Mouse (Mus musculus): ENCODE measurements around the gene Spata25. TPM values are rescaled to one million over a fixed set of nuclear protein-coding genes. Genes with fewer than 3 reads are reported as not detected.

The Spata25 gene
- polyA plus RNA-seq, 1 experiment = not detected

DNA sequence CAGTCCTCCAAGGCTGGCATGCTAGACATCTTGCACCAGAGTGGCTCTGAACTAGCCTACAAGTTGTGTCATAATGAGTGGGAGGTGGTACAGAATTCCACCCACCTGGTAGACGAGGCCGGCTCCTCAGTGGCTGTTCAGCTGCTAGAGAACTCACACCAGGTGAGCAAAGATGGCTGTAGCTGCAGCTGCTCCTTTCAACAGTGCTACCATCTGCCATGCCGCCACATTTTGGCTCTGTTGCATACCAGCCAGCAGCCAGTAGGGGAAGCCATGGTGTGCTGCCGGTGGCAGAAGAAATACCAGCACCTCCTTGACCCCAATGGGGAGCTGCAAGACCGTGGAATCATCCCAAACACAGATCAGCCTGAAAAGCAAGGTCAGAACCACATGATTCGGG is 7.3 kb downstream of the Spata25 start:
- TF ChIP-seq GATA1 (IDR thresholded peaks at IDR 0.05; ENCODE audit: low read length) = no peak

- no peak for TF ChIP-seq GATA1 (IDR thresholded peaks at IDR 0.05; ENCODE audit: low read length)
Measured at GRCm38 (mm10) chr2:164817703-164818102, 10.6 kb downstream of the Spata25 start.

GRCm38 (mm10) chr2:164817206-164817605 is 11.1 kb downstream of the Spata25 start:
- TF ChIP-seq GATA1 (IDR thresholded peaks at IDR 0.05; ENCODE audit: low read length) = no peak

- no peak for TF ChIP-seq GATA1 (IDR thresholded peaks at IDR 0.05; ENCODE audit: low read length)
Measured at GRCm38 (mm10) chr2:164815821-164816220, 12.5 kb downstream of the Spata25 start.

DNA sequence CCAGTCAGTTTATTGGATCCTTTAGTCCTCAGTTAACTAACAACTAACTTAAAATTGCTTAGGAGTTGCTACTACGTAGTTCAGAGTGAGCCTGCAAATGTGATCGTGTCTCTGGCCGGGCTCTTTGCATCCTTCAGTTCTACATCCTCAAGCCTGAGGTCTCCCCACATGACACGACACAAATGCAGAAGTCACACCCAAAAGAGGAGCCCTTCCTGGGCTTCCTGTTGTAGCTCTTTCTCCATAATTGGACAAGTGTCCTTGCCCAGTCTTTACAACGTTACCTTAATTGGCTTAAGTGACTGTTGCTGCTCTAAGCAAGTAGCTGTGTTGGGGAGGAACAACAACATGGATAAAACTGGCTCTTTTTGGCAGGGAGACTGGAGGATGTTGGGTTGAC is 13.0 kb downstream of the Spata25 start:
- TF ChIP-seq GATA1 (IDR thresholded peaks at IDR 0.05; ENCODE audit: low read length) = no peak

- TF ChIP-seq GATA1 (IDR thresholded peaks at IDR 0.05; ENCODE audit: low read length) = no peak
Measured at GRCm38 (mm10) chr2:164813557-164813956, 14.8 kb downstream of the Spata25 start.

- no peak for TF ChIP-seq GATA1 (IDR thresholded peaks at IDR 0.05; ENCODE audit: low read length)
Measured at GRCm38 (mm10) chr2:164806614-164807013, 21.7 kb downstream of the Spata25 start.

DNA sequence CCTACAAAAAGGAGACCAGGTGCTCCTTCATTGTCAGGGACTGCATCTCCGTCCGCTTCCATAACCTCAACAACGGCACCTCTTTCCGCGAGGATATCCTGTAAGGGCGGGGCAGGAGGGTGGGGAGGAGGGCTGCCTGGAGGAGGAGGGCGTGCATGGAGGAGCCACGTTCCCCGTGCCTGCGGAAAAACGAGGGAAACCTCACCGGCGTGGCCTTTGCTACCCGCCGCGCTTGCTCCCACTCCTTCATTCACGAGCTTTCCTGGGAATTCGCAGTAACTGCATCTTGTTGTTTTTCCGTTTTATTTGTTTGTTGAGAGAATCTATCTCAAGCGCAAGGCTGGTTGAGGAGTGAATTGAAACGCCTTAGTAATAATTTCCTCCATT is 23.0 kb downstream of the Spata25 start:
- no peak for TF ChIP-seq GATA1 (IDR thresholded peaks at IDR 0.05; ENCODE audit: low read length)

- no peak for TF ChIP-seq GATA1 (IDR thresholded peaks at IDR 0.05; ENCODE audit: low read length)
Measured at GRCm38 (mm10) chr2:164804533-164805331, 23.6 kb downstream of the Spata25 start, which contains the start of the genes Acot8 and Zswim3. Gene Acot8, minus strand, starts transcription at chr2:164804882. Gene Zswim3, plus strand, starts transcription at chr2:164805098.

- TF ChIP-seq GATA1 (IDR thresholded peaks at IDR 0.05; ENCODE audit: low read length) = no peak
Measured at GRCm38 (mm10) chr2:164803921-164804313, 24.4 kb downstream of the Spata25 start.

DNA sequence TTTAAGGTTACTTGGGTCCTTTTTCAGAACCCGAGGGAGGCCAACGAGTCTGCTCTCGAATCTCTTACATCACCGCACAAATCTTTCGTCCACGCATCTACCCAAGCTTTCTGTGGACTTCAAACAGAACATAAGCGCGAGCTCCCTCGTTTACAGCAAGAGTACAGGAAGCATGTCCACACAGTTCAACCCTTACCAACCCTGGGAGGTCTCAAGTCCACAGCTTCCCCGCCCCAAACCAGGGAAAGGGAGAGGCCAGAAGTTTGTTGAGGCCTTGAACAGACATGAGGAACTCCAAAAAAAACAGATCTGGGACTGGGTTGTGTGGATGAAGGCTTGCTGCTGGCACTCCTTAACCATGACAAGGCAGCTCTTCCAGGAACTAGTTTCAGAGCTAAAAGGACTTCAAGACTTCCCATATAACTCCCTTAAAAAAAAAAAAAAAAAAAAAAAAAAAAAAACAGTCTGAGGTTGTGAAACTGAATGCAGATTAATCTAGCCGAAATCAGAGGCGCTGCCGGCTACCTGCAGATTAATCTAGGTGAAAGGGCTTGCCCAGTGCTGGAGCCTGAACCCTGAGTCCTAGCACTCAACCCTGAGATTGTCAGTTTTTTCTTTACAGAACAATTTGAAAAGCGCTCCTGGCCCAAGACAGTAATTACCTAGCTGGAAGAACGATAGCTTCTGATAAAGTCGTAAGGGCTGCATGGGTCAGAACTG is 25.0 kb downstream of the Spata25 start:
- TF ChIP-seq GATA1 (IDR thresholded peaks at IDR 0.05; ENCODE audit: low read length) = no peak

- no peak for TF ChIP-seq GATA1 (IDR thresholded peaks at IDR 0.05; ENCODE audit: low read length)
Measured at GRCm38 (mm10) chr2:164800252-164801004, 27.9 kb downstream of the Spata25 start.

DNA sequence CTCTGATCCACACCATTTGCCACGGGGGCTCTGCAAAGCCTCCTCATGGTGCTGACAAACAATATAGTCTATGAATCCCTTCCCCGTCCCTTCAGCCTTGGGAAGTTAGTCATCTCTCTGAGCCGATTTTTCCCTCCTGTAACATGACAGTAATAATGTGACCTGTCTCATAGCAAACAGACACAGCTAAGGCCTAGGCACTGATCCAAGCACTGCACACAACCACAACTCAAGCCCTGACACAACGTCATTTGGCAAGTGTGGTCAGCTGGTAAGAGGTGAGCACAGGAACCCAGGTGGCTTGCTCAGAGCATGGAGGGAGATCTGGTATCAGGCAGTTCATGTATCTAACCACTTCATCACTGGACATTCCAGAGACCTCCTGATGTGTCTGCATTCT is 32.5 kb downstream of the Spata25 start:
- no peak for TF ChIP-seq GATA1 (IDR thresholded peaks at IDR 0.05; ENCODE audit: low read length)

- no peak for TF ChIP-seq GATA1 (IDR thresholded peaks at IDR 0.05; ENCODE audit: low read length)
Measured at GRCm38 (mm10) chr2:164794293-164794692, 34.0 kb downstream of the Spata25 start.

DNA sequence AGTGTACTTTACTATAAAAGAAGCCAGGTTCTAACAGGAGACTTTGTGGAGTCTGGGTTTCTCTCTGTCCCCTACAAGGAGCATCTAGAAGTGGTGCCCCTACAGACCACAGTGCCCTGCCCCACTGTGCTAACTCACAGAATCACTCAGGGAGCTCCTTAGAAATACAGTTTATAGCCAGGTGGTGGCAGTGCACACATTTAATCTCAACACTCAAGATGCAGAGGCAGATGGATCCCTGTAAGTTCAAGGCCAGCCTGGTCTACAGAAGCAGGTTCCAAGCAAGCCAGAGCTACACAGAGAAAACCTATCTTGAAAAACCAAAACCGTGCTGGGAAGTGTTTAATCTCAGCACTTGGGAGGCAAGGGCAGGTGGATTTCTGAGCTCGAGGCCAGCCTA is 34.6 kb downstream of the Spata25 start:
- no peak for TF ChIP-seq GATA1 (IDR thresholded peaks at IDR 0.05; ENCODE audit: low read length)

- TF ChIP-seq GATA1 (IDR thresholded peaks at IDR 0.05; ENCODE audit: low read length) = no peak
Measured at GRCm38 (mm10) chr2:164793236-164793635, 35.1 kb downstream of the Spata25 start.
